Mouse (Mus musculus) forebrain, embryonic 11.5 days (tissue): ENCODE measurements at regions not wholly inside any gene's neighbourhood (a gene's known extent, or its start where the extent isn't known, plus 50 kb on each side); places are given as distances from the start of the nearest gene placed in this dataset.

Source experiments
- ATAC-seq: fragments of 200-750 bp; cut with Nextera tagmentation; replicated peaks from 2 replicates; pipeline ENCODE4 v1.8.0; 2017; ENCODE audit warnings: moderate TSS enrichment; ENCODE audit not compliant: low FRiP score
- DNase-seq: peaks from one replicate; pipeline ENCODE4 v3.0.0-alpha.2; 2017; ENCODE audit warnings: low spot score
- H3K27ac ChIP-seq: fragments of 300-500 bp; sonication (generic); 2 replicates; pipeline ENCODE4 v1.5.1; 2014; ENCODE audit warnings: low read depth, low read length
- H3K27me3 ChIP-seq: fragments of 300-500 bp; sonication (generic); 2 replicates; pipeline ENCODE4 v1.6.1; 2014; ENCODE audit warnings: mild to moderate bottlenecking, low read length, mixed read lengths; ENCODE audit not compliant: control insufficient read depth, insufficient read depth
- H3K36me3 ChIP-seq: fragments of 300-500 bp; sonication (generic); 2 replicates; pipeline ENCODE4 v1.6.1; 2014; ENCODE audit warnings: mild to moderate bottlenecking, low read length, moderate library complexity, mixed read lengths; ENCODE audit not compliant: control insufficient read depth, insufficient read depth
- H3K4me1 ChIP-seq: fragments of 300-500 bp; sonication (generic); replicated peaks from 2 replicates; pipeline ENCODE4 v1.6.1; 2014; ENCODE audit warnings: low read length, mixed read lengths; ENCODE audit not compliant: control insufficient read depth, insufficient read depth
- H3K4me2 ChIP-seq: fragments of 300-500 bp; sonication (generic); 2 replicates; pipeline ENCODE4 v1.6.1; 2014; ENCODE audit warnings: low read depth, mild to moderate bottlenecking, low read length, moderate library complexity, mixed read lengths; ENCODE audit not compliant: severe bottlenecking
- H3K4me3 ChIP-seq: fragments of 300-500 bp; sonication (generic); 2 replicates; pipeline ENCODE4 v1.5.1; 2014; ENCODE audit warnings: low read depth, low read length
- H3K9ac ChIP-seq: fragments of 300-500 bp; sonication (generic); 2 replicates; pipeline ENCODE4 v1.6.1; 2014; ENCODE audit warnings: low read length
- H3K9me3 ChIP-seq: fragments of 300-500 bp; sonication (generic); 2 replicates; pipeline ENCODE4 v1.6.1; 2016; ENCODE audit warnings: low read length, mixed read lengths; ENCODE audit not compliant: control insufficient read depth
- WGBS: fragments of 180-500 bp; shearing (Covaris S2); extraction: QIAGEN DNeasy Blood & Tissue Kit; methylation state at CpG from one replicate; pipeline ENCODE4 v1.1.7; 2014; 5-methylcytosine and 5-hydroxymethylcytosine counted together

GRCm38 (mm10) chr10:99910011-99910723 is 105.3 kb upstream of the Kitl start:
- Histone ChIP-seq H3K4me1 (no peaks in the 10 kb centered on the region), H3K36me3 (no peaks in the 10 kb centered on the region), H3K4me2 (no peak overlapping the region), H3K27ac (no peak overlapping the region), H3K27me3 (no peaks in the 10 kb centered on the region; the same call in 1 of the 2 replicates), H3K9ac (no peak overlapping the region), H3K4me3 (no peak overlapping the region), H3K9me3 (no peaks in the 10 kb centered on the region)
- WGBS, result 73% methylated on average over 4 of the region's 4 CpGs
- DNase-seq (no peak), ATAC-seq (no peak)

- DNase-seq, result no peak
- ATAC-seq, result peak; percentile 73
- WGBS, result 45% methylated on average over 4 of the region's 4 CpGs
Measured at GRCm38 (mm10) chr10:99908044-99908443, 107.4 kb upstream of the Kitl start.

GRCm38 (mm10) chr10:99906778-99907435 is 108.5 kb upstream of the Kitl start:
- H3K27ac ChIP-seq, result no peak overlapping the region
- ATAC-seq (no peak), DNase-seq (no peak)
- WGBS, result 88% methylated on average over 6 of the region's 6 CpGs
- no peaks in the 10 kb centered on the region for H3K9me3 ChIP-seq
- no peak overlapping the region for H3K9ac ChIP-seq
- H3K4me2 ChIP-seq, result no peak overlapping the region
- no peaks in the 10 kb centered on the region for H3K4me1 ChIP-seq
- no peaks in the 10 kb centered on the region; the same call in 1 of the 2 replicates for H3K27me3 ChIP-seq
- no peaks in the 10 kb centered on the region for H3K36me3 ChIP-seq
- H3K4me3 ChIP-seq, result no peak overlapping the region

More at GRCm38 (mm10) chr10:99908044-99908443, 107.4 kb upstream of the Kitl start:
- Histone ChIP-seq H3K27me3 (no peaks in the 10 kb centered on the region; the same call in 1 of the 2 replicates), H3K9ac (no peak overlapping the region), H3K36me3 (no peaks in the 10 kb centered on the region), H3K4me2 (no peak overlapping the region), H3K27ac (no peak overlapping the region), H3K9me3 (no peaks in the 10 kb centered on the region), H3K4me3 (no peak overlapping the region), H3K4me1 (no peaks in the 10 kb centered on the region)

GRCm38 (mm10) chr10:99902280-99903231 is 112.9 kb upstream of the Kitl start:
- Histone ChIP-seq H3K36me3 (no peaks in the 10 kb centered on the region), H3K27me3 (no peaks in the 10 kb centered on the region), H3K4me3 (no peak overlapping the region), H3K27ac (no peak overlapping the region), H3K4me1 (no peaks in the 10 kb centered on the region), H3K9ac (no peak overlapping the region), H3K9me3 (no peaks in the 10 kb centered on the region), H3K4me2 (no peak overlapping the region)
- 61% methylated on average over 9 of the region's 9 CpGs for WGBS
- no peak for DNase-seq
- ATAC-seq, result no peak

- H3K4me1 ChIP-seq, result no peaks in the 10 kb centered on the region
- DNase-seq, result no peak
- ATAC-seq, result no peak; the same call in 1 of the 2 replicates
- H3K4me2 ChIP-seq, result no peak overlapping the region
- no peak overlapping the region for H3K9ac ChIP-seq
- no peak overlapping the region for H3K4me3 ChIP-seq
- no peak overlapping the region for H3K27ac ChIP-seq
- H3K9me3 ChIP-seq, result no peaks in the 10 kb centered on the region
- WGBS, result 70% methylated on average over 8 of the region's 8 CpGs
- H3K27me3 ChIP-seq, result no peaks in the 10 kb centered on the region
- H3K36me3 ChIP-seq, result no peaks in the 10 kb centered on the region
Measured at GRCm38 (mm10) chr10:99900955-99901835, 114.2 kb upstream of the Kitl start.

- no peaks in the 10 kb centered on the region for H3K4me1 ChIP-seq
- H3K27ac ChIP-seq, result no peak overlapping the region
- H3K36me3 ChIP-seq, result no peaks in the 10 kb centered on the region
- H3K9me3 ChIP-seq, result no peaks in the 10 kb centered on the region
- no peak for DNase-seq
- no peak overlapping the region for H3K4me3 ChIP-seq
- H3K9ac ChIP-seq, result no peak overlapping the region
- H3K27me3 ChIP-seq, result no peaks in the 10 kb centered on the region
- H3K4me2 ChIP-seq, result no peak overlapping the region
- WGBS, result 48% methylated on average over 3 of the region's 3 CpGs
- ATAC-seq, result no peak
Measured at GRCm38 (mm10) chr10:99893999-99894398, 121.4 kb upstream of the Kitl start.

GRCm38 (mm10) chr10:99891899-99892298 is 123.5 kb upstream of the Kitl start:
- no peaks in the 10 kb centered on the region for H3K4me1 ChIP-seq
- H3K9me3 ChIP-seq, result no peaks in the 10 kb centered on the region
- DNase-seq, result no peak
- no peak overlapping the region for H3K4me3 ChIP-seq
- H3K27me3 ChIP-seq, result no peaks in the 10 kb centered on the region
- H3K36me3 ChIP-seq, result no peaks in the 10 kb centered on the region
- no peak overlapping the region for H3K9ac ChIP-seq
- H3K4me2 ChIP-seq, result no peak overlapping the region
- H3K27ac ChIP-seq, result no peak overlapping the region
- 84% methylated on average over 3 of the region's 3 CpGs for WGBS
- ATAC-seq, result no peak

- Histone ChIP-seq H3K9ac (no peak overlapping the region), H3K9me3 (no peaks in the 10 kb centered on the region), H3K27ac (no peak overlapping the region), H3K36me3 (no peaks in the 10 kb centered on the region), H3K4me2 (no peak overlapping the region), H3K4me1 (no peaks in the 10 kb centered on the region), H3K27me3 (no peaks in the 10 kb centered on the region), H3K4me3 (no peak overlapping the region)
- no peak for DNase-seq
- ATAC-seq, result no peak
- 84% methylated on average over 2 of the region's 2 CpGs for WGBS
Measured at GRCm38 (mm10) chr10:99881901-99882300, 122.4 kb upstream of the Csl start.
